Mouse (Mus musculus) heart, postnatal 0 days (tissue): Measurements from ENCODE around the gene Hoxb2.

Source experiments
- CTCF ChIP-seq: IDR thresholded peaks from 2 replicates; pipeline ENCODE4 v1.5.1; 2016; ENCODE audit warnings: antibody characterized with exemption, control low read depth, low read depth
- EP300 ChIP-seq: IDR thresholded peaks from 2 replicates; pipeline ENCODE4 v1.6.1; 2016; ENCODE audit warnings: antibody characterized with exemption, low read depth

- no peak for TF ChIP-seq CTCF
- TF ChIP-seq EP300: no peak
These were observed 35.0 kb upstream of the Hoxb2 start for GRCm38 (mm10) chr11:96315344-96315681.
